Mouse (Mus musculus) liver, embryonic 14.5 days (tissue): ENCODE results near the gene Wrnip1.

Experiments
- CTCF ChIP-seq: IDR thresholded peaks from 2 replicates; pipeline ENCODE4 v1.5.1; 2016; ENCODE audit warnings: antibody characterized with exemption, low read depth, control low read depth
- EP300 ChIP-seq: IDR thresholded peaks from 2 replicates; pipeline ENCODE4 v1.6.1; 2016; ENCODE audit warnings: antibody characterized with exemption, low read depth

DNA sequence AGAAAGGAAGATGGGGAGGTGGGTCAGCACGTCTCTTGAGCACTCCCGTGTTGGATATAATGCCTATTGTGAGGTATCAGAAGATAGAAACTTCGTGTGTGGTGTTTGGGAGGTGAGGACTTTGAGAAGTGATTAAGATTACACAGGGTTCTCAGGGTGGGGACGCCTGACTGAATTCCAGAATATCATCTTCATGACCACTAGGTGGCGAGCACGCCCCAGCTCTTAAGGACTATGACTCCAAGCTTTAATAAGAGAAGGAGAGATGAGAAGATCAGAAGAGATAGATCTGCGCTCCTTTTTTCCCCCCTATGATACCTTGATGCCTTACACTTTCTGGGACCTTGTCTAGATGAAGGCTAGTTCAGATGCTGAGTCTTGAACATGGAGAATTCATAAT, 50.1 kb downstream of the Wrnip1 start:
- peak; percentile 71 for TF ChIP-seq CTCF
- TF ChIP-seq EP300, result no peak
